Comparison of ENCODE assay signal across 9 mouse cellular contexts in genomic region chr10:27652694-27653335, GRCm38 (mm10). TPM values are rescaled to one million over a fixed set of nuclear protein-coding genes. Genes with fewer than 3 reads are reported as not detected.
A peak's percentile ranks its signal among the peaks of the same experiment; 100 is the strongest.
DNase-seq lines count a peak whose midpoint lies in the region; ATAC-seq and TF ChIP-seq lines count a peak whose summit lies in the region.
"Had no signal": no experiment of that assay in that cellular context is flagged by ENCODE, and none has a peak within 500 bp of the region (broad histone marks: within the 10 kb centered on the region; RNA-seq: fewer than 3 reads in every experiment).

No protein-coding gene starts in this region.

- H3K4me1 ChIP-seq in midbrain, postnatal 0 days (ENCODE audit: insufficient read depth, low read length), result no peaks in the 10 kb centered on the region
- H3K4me1 ChIP-seq in midbrain, embryonic 13.5 days (replicated peaks), result no peaks in the 10 kb centered on the region
- H3K4me1 ChIP-seq in forebrain, embryonic 12.5 days, result no peaks in the 10 kb centered on the region

- H3K36me3 ChIP-seq in midbrain, postnatal 0 days (ENCODE audit: insufficient read depth, low read length), result no peaks in the 10 kb centered on the region
- no peaks in the 10 kb centered on the region for H3K36me3 ChIP-seq in midbrain, embryonic 13.5 days
- no peaks in the 10 kb centered on the region for H3K36me3 ChIP-seq in forebrain, embryonic 12.5 days (replicated peaks)

- H3K9ac ChIP-seq in midbrain, postnatal 0 days (replicated peaks; ENCODE audit: low read length, poor library complexity, severe bottlenecking), result no peak overlapping the region
- no peak overlapping the region for H3K9ac ChIP-seq in midbrain, embryonic 13.5 days (replicated peaks)
- H3K9ac ChIP-seq in forebrain, embryonic 12.5 days, result no peak overlapping the region

- H3K27me3 ChIP-seq in midbrain, postnatal 0 days (ENCODE audit: insufficient read depth, low read length), result no peaks in the 10 kb centered on the region
- H3K27me3 ChIP-seq in midbrain, embryonic 13.5 days, result no peaks in the 10 kb centered on the region
- no peaks in the 10 kb centered on the region for H3K27me3 ChIP-seq in forebrain, embryonic 12.5 days

- H3K27ac ChIP-seq in midbrain, postnatal 0 days (ENCODE audit: low read depth, low read length), result no peak overlapping the region
- H3K27ac ChIP-seq in midbrain, embryonic 13.5 days, result no peak overlapping the region
- H3K27ac ChIP-seq in forebrain, embryonic 12.5 days, result no peak overlapping the region

- peak; percentile 86 for DNase-seq in heart, adult 11 months
- no peak for DNase-seq in heart, postnatal 25 days (ENCODE audit: low spot score)
- peak; percentile 50 for DNase-seq in midbrain, postnatal 0 days (ENCODE audit: low spot score)
- DNase-seq in heart, postnatal 14 days, result peak; percentile 5 to 11
- DNase-seq in retina, postnatal 1 day, result peak; percentile 52
- DNase-seq in cerebellum, postnatal 36 days, result no peak

- no peaks in the 10 kb centered on the region for H3K9me3 ChIP-seq in midbrain, postnatal 0 days (ENCODE audit: low read length)
- no peaks in the 10 kb centered on the region for H3K9me3 ChIP-seq in midbrain, embryonic 13.5 days
- H3K9me3 ChIP-seq in forebrain, embryonic 12.5 days, result no peaks in the 10 kb centered on the region

- no peak for ATAC-seq in midbrain, postnatal 0 days (ENCODE audit: low FRiP score)
- no peak for ATAC-seq in midbrain, embryonic 13.5 days
- no peak for ATAC-seq in forebrain, embryonic 12.5 days (ENCODE audit: low FRiP score)

- intact Hi-C loops in heart, postnatal 25 days (cut with DNase I), result no loop called here
- intact Hi-C loops in heart, postnatal 14 days (cut with DNase I), result no loop called here

- 59% methylated on average over 8 of the region's 8 CpGs for WGBS in midbrain, postnatal 0 days
- 76% methylated on average over 8 of the region's 8 CpGs for WGBS in midbrain, embryonic 13.5 days
- 70% methylated on average over 8 of the region's 8 CpGs for WGBS in forebrain, embryonic 12.5 days

- TF ChIP-seq CTCF in midbrain, postnatal 0 days (IDR thresholded peaks at IDR 0.05), result no peak

- no peak overlapping the region for H3K4me3 ChIP-seq in midbrain, postnatal 0 days (ENCODE audit: low read depth, low read length)
- H3K4me3 ChIP-seq in midbrain, embryonic 13.5 days (replicated peaks), result no peak overlapping the region
- H3K4me3 ChIP-seq in forebrain, embryonic 12.5 days (replicated peaks), result no peak overlapping the region

- no peak overlapping the region for H3K4me2 ChIP-seq in midbrain, postnatal 0 days (ENCODE audit: low read depth, low read length, poor library complexity, severe bottlenecking)
- no peak overlapping the region for H3K4me2 ChIP-seq in midbrain, embryonic 13.5 days (replicated peaks)
- no peak overlapping the region for H3K4me2 ChIP-seq in forebrain, embryonic 12.5 days

RNA-seq across cellular contexts. Expression of gene Lama2, which starts 33.3 kb away (rescaled TPM):
- total RNA-seq in heart, postnatal 25 days (2021), result 100 to 1,000 TPM; 126 to 153 TPM
- total RNA-seq in midbrain, postnatal 0 days (2014; rRNA removed), result 9.2 and 16.6 TPM in 2 replicates
- polyA plus RNA-seq in midbrain, postnatal 0 days (2015; fragmentation: Nextera tagmentation; extraction: Ambion mirVana), result 2.6 and 3.5 TPM in 2 replicates
- polyA plus RNA-seq in midbrain, embryonic 13.5 days (2015; fragmentation: Nextera tagmentation; extraction: Ambion mirVana), result 3.3 and 4.6 TPM in 2 replicates
- 100 to 1,000 TPM; 210 to 213 TPM for total RNA-seq in heart, postnatal 14 days (2021)
- polyA plus RNA-seq in forebrain, embryonic 12.5 days (2016; fragmentation: Nextera tagmentation; extraction: Ambion mirVana), result 6.9 and 8.3 TPM in 2 replicates
- total RNA-seq: megakaryocyte progenitor cell, adult 5-6 weeks had no signal

Comparison
In these comparisons a context has a peak if more than half of its experiments do, and no peak if none do; other contexts are left out.
1. DNase-seq: peak in heart, adult 11 months (single experiment), midbrain, postnatal 0 days (single experiment), heart, postnatal 14 days (2 of 2) and retina, postnatal 1 day (single experiment); none in heart, postnatal 25 days (single experiment) and cerebellum, postnatal 36 days (0 of 2).